Mouse (Mus musculus): ENCODE measurements at regions not wholly inside any gene's neighbourhood (a gene's known extent, or its start where the extent isn't known, plus 50 kb on each side); places are given as distances from the start of the nearest gene placed in this dataset.
"Not testable (repeated sequence)": the region's sequence is repeated elsewhere in the genome, so short reads cannot be mapped to it uniquely, and the experiment has no call there.

DNA sequence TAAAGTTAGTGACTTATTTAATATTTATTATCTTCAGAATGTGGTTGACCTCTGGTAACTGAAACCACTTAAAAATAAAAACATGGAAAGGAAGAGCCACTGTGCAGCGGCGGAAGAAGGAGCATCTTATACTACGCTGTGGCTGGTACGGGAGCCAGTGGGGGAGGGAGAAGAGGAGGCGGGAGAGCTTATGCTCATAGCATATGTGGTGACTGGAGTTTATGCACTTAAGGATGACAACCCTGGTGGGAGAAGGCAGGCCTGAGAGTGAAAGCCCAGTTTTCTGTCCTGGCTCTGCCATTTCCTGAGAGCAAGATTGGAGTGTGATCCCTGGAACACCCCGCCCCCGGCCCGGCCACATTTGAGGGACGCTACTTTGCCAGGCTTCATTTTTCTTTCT, 145.5 kb downstream of the Tsen15 start:
- DNase-seq (ENCODE audit: low spot score) = no peak

DNA sequence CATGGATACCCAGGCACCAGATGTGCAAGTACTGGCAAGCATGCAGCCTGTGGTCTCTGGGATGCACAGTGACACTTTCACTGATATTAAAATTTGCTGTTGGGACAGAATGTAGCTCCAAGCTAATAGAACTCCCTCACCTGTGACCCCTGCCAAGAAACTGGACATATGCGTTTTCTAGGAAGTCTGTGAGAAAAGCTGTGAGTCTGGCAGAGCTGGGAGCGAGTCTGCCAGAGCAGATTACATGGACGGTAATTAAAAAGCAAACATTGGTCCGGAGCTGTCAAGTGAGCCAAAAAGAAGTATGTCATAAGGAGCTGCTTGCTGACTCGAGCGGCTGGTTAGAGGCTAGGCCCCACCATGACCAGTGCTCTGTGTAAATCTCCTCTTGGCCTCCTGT, 147.1 kb downstream of the Tsen15 start:
- DNase-seq (ENCODE audit: low spot score) = no peak

DNA sequence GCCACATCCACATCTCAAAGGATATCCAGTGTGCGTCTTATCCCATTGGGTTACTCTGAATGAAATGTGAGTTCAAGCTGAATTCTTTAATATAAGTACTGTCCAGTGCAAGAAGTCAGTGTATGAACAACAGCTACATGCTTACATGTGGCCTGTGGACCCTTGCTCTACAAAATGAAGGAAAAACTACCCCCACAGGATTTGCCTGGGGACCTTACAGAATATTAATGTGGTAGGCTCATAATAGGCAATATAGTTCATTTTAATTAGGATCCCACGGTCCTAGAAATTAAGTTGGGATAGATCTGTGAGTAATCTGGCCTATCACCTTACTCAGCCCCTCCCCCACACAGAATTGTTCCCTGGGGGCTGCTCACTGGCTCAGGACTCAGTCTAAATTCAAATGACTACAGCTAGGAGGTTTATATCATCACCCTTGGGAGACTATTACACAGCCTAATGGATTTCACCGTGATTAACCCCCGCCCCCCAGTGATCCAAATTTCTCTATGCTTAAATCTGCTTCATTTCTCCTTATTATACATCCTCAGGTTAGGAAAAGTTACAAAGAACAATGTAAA, 145.4 kb upstream of the 1700025G04Rik start:
- no peak for DNase-seq (ENCODE audit: low spot score)

DNA sequence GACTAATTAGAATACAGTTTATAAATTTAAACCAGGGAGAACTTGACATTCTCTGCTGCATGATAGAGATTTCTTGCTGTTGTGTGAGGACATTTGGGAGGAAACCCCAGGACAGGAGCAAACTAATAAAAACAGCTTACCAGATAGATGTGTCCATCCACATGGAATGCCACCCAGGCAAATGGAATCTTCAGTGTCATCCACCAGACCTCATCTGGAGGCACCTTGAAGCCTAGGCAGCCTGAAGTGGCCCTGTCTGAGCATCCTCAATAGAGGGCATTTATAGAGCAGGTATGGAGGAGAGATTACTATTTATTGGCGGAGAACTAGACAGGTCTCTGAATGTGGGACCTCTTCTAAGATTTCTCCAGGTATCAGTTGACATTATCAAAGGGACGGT, 144.8 kb upstream of the 1700025G04Rik start:
- DNase-seq (ENCODE audit: low spot score) = no peak

DNA sequence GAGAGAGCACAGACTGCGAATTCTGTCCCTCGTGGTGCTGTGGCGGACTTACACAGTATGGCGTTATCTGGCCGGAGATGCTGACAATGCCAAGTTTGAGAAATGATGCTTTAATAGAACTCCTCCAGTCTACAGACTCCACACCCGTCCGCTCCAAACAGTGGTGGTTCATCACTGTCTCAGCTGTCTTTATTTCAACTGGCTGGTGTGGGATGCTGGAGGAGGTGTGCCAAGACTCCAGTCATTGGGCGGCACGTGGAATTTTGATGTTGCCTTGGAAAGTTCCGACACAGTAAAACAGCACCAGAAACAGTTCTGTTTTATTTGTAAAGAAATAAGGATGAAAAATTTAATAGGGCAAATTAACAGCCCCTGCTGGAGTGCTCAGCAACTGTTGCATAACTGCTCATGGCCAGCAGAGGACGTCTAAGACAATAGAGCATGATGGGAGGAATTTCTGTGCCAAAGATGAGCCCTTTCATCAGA, 141.8 kb upstream of the 1700025G04Rik start:
- DNase-seq (ENCODE audit: low spot score) = no peak

DNA sequence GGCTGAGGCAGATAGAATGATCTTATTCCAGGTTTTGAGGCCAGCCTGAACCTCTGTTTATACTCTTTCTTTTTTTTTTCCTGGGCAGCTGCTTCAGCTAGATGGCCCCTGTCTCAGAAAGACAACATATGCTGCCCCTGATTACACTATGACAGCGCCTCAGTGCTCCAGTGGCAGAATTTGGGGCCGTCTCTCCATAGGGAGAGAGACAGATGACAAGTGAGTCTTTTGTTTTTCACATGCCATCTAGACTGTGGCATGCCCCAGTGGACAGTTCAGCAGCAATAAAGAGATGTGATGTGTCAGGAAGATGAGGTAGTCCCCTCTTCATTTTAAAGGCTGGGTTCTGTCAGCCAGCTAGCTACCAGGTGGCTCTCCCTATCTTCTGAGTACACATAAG, 139.8 kb upstream of the 1700025G04Rik start:
- DNase-seq (ENCODE audit: low spot score) = no peak

DNA sequence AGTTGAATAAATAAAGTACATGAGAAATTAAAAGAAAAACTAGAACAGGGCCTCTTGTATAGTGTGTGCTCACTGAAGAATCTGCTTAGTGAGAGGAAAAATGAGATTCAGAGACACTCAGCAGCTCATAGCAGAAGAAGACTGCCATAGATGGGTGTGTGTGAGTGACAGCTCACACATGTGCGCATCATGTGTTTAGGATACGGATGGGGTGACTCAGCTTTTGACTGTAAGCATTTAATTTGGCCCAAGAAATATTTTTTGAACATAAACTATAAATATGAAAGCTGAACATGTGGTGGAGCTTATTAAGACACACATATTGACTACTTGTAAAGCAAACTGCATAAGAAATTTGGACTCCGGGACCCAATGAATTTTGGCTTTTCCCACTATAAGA, 136.1 kb upstream of the 1700025G04Rik start:
- no peak for DNase-seq (ENCODE audit: low spot score)

DNA sequence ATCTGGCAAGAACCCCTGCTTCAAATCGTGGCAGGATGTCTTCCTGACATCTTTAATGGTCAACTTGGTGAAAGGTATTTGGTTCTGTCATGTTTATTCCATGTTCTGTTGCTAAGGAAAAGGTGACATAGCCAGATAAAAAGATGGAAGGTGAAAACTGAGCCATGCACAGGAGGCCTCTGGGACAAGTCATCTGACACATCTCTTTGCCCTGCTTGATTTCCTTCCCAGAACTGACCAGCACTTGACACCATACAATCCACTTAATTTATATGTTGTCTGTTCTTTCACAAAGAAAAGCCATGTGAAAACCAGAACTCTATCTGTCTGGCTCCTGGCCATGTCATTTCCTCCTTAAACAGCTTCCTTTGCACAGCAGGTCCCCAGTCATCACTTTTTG, 133.7 kb upstream of the 1700025G04Rik start:
- no peak for DNase-seq (ENCODE audit: low spot score)

DNA sequence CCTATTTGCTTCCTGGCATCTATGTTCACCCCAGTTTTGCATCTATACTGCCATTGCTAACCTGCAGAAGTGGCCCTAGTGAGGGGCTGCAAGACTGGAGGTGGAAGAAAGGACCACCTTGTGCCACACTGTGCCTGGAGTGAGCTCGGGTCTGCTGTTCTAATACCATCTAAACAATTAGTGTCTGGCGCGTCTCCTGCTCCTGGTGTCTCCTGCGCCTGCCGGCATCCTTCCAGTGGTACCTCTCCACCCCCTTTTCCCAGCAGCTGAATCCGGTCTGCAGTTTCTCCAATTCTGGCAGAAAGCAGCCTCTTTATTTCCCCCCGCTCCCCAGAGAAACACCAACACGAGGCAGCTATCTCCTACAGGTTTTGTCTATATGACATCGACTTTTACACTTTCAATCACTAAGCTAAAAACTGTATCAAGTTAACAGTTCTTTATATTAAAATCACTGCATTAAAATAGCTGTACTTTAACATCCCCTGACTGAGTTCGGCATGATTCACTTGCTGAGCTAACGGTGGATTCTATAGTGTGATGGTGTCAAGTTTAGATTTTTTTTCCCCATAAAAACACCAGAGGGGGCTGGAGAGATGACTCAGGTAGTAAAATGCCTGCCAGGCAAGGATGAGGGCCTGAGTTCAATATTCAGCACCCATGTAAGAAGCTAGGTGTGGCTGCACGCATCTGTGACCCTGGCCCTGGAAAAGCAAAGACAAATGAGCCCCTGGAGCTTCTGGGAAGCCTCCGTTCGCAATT, 131.1 kb upstream of the 1700025G04Rik start:
- DNase-seq (ENCODE audit: low spot score) = no peak

DNA sequence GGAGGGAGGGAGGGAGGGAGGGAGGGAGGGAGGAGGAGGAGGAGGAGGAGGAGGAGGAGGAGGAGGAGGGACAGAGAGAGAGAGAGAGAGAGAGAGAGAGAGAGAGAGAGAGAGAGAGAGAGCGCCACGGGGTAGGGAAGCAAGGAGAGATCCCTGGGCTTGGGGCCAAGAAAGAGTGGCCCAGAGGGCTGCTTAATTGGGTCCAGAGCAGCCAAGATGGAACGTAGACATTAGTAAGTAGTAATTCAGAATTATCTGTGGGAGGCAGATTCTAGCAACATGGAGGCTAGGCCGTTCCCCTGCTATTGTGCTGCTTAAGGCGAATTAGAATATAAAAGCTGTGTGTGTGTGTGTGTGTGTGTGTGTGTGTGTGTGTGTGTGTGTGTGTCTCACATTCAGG, 129.8 kb upstream of the 1700025G04Rik start:
- DNase-seq (ENCODE audit: low spot score) = not testable (repeated sequence)

DNA sequence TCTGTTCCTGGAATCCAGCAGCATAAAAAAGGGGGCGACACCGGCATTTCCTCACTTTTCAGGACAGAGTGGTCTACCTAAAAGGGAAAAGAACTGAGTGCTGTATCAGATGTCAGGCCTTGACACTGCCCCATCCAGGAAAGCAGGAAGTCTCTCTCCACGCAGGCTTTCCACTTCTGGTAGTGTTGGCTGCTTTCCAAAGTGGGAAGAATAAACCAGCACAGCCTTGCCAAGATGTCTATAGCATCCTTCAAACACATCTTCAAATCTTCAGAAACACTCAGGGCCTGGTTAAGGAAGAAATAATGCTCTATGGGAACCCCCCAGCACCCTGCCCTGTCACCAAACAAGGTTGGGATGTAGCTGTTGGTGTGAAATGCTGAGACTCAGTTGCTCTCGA, 127.5 kb upstream of the 1700025G04Rik start:
- DNase-seq (ENCODE audit: low spot score) = no peak

DNA sequence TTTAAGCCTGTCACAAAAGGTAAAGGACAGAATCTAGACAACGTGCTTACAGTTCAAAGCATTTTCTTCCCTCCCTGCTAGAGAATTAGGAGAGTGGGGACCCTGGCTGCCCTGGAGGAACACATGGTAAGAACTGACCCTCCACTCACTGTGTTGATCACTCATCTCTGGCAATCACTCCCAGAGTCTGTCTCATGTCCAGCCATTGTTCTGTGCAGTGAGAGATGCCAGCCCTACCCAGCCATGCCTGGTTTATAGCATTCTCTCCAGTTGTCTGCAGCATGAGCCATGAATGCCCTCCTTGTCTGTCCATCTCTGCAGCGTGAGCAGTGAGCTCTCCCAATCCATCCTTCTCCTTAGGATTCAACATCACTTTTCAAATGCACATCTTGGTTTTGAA, 124.5 kb upstream of the 1700025G04Rik start:
- no peak for DNase-seq (ENCODE audit: low spot score)

DNA sequence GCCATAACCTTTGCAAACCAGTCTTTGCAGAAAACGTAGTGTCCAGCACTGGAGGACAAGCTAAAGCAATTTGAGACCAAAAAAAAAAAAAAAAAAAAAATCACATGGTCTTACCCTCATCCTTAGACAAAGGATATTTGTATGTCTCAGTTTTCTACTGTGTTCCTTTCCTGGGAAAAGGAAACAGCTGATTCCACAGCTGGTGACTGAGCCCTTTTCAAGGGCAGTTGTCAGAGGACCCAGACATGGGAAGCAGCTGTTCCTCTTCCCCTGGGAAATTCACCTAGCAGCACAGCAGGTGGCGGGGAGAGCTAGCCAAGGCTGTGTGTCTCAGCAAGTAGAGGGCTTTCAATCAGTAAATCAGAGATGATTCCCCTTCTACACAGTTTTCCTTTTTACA, 113.3 kb upstream of the 1700025G04Rik start:
- no peak for DNase-seq (ENCODE audit: low spot score)

DNA sequence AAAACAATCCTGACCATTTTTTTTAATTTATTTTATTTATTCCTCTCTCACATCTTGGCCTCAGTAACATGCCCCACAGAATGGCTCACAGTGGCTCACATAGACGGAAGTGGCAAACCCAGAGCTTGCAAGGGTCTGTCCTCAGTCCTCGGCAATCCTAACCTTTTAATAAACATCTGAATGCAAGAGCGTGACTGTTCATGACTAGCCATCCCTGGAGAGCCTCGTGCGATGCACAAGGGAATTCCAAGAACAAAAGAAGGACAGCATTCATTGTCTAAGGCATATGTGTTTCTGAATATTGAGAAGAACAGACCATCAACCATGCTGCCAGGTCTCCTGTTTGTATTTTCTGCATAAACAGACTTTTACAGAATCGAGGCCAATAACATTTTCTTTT, 98.8 kb upstream of the 1700025G04Rik start:
- DNase-seq (ENCODE audit: low spot score) = no peak

DNA sequence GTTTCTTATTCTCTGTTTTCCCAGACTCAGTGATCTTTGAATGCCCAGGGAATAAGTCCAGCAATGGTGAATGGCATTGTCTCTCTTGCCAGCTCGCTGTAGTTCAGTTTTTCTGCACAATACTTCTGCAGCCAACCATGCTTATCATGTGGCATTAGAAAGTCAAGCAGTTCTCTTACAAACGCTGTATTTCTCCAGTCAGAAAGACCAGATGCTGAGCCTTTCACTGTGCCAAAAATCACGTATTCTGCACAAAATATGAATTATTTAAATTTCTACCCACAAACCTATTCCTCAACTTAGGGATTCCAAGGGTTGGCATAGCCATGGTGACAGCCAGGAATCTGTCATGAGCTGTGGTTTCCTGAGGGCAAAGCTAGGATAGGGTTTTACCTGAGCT, 95.0 kb upstream of the 1700025G04Rik start:
- no peak for DNase-seq (ENCODE audit: low spot score)

DNA sequence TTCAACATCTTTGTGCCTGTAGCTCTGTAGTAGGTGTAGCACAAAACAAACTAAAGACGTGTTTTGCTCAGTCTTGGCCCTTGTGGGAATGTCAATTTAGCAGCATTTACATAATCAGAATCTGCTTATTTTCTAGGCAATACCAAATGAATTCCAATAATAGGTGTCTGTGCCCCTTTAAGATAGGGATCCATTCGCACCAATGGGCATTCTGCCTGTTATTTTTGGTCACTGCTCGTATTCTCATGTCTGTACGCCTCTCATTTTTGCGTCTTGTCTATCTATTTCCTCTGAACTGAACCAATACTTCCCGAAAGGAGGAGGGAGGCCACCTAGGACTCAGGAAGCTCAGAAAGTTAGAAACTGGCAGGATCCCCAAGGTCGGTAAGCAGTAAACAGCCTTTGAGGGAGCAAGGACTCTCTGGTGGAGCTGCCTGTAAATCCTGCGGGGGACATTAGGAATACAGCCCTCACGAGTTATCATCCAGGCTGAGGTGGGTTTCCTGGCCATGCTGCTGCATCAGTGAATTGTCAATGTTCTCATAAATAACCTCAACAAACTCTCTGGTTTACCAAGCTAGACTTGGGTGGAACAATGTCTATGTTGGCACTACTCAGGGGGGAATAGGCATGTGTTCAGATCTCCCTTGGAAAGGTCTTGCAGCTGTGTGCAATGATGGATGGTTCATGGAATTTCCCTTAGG, 86.5 kb upstream of the 1700025G04Rik start:
- no peak for DNase-seq (ENCODE audit: low spot score)

DNA sequence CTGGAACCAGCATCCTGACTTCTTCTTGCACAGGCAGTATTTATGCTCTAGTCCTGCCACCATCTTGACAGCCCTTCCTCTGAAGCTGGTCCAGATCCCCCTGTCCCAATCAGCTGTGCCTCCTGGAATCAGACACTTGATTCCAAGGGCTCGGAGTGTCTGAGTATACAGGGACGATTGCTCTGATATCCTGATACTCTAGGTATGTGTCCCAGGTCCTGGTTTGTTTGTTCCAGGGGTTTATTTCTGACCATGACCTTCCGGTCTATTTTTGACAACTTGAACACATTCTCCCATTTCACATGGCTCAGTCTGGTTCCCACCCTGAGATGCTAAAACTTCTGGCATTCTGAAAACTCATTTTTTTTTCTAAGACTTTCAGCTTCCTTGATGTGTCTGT, 85.8 kb upstream of the 1700025G04Rik start:
- DNase-seq (ENCODE audit: low spot score) = no peak

DNA sequence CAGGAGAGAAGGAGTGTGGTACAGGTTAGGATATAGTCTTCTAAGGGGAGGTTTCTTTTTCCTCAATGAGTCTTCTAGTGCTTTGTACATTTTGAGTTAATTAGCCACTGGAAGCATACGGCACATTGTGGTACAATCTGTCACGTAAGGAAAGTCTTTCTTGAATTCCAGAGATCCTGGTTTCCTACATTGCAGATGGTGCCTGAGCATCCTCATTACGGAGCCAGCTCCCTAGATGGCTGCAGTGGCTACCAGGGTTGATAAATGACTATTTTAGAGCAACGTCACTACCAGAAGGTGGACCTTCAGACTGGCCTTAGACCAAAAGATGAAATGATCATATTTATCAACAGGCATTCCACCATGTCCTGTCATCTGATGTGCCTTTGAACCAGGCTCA, 84.5 kb upstream of the 1700025G04Rik start:
- DNase-seq (ENCODE audit: low spot score) = no peak

DNA sequence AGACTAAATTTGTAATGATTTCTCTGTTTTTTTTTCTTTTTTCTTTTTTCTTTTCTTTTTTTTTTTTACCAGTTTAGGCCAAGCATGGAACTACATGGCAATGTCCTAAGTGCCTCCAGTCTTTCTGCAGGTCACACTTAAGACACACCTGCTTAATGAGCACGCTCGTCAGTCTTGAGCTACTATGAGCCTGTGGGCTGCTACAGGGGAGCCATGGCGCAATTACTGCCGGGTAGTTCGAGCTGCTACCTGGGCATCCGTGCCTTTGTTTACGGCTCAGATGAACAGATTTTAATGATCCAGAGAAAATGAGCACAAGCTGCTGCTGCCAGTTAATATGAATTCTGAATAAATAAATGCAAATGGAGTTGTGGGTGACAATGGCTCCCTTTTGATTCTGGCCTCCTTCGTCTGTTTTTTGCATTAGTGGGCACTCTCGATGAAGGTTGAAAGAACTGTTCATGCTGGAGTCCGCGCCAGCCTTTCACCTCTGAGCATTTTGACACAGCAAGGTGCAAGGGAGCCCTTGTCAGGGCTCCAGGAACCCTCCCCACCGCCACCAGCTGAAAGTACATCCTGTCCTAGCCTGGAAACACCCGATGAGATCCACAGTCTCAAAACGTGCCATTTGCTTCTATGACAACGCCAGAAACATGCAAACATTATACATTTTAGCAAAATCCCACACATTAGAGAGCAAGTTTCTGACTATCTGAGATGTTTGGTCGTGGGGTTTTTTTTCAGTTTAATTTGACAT, 81.3 kb upstream of the 1700025G04Rik start:
- no peak for DNase-seq (ENCODE audit: low spot score)

DNA sequence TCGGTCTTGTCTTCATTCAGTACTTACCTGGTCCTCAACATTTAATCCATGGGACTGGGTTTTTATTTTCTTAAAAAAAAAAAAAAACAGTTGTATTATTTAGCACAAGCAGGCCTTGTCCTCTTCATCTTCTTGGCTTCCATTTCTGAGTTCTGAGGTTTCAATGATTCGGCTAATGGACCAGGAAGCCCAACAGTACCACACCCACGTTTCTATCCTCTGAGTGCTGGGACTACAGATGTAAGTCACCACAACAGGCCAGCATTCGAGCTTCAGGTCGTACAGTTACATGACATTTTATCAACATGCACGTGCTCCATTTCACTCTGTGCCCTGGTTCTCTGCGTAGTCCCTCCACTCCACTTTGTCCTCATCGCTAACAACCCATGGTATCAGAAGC, 80.7 kb upstream of the 1700025G04Rik start:
- no peak for DNase-seq (ENCODE audit: low spot score)

DNA sequence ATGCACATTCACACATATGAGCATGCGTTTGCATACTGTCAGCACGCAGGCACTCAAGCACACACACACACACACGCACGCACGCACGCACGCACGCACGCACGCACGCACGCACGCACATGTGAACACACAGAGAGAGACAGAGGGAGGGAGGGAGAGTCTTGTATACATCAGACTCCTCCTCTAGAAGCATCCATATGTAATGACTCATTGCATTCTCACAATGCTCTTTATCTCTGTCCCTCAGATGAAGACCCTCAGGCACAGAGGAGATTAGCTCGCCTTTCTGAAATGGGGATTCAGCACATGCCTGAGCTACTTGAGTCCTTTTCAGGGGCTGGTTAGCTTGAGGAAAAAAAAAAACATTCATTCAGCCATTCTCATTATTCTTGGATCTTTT, 79.6 kb upstream of the 1700025G04Rik start:
- no peak for DNase-seq (ENCODE audit: low spot score)

DNA sequence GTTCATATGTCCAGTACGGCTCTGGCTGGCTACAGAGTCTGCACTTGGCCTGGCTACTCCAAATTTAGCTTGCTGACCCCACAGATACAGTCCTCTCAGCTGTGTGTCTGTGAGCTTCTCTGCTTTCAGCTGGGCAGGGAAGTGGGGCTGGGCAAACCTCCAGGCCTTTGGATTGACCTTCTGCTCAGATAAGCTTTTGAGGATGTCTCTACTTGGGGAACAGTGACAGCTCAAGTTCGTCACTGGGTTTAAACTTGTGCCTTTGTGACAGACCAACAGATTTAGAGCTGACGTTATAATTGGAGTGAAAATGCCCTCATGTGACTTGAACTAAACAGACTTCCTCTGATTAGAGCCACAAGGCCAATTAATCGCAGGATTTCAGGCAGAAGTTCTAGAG, 78.4 kb upstream of the 1700025G04Rik start:
- no peak for DNase-seq (ENCODE audit: low spot score)
